Mouse (Mus musculus) kidney, postnatal 36 days (tissue): ENCODE data around the gene Tnfsf11.

ENCODE experiments used
- DNase-seq, 2 experiments: peaks; one replicate each; pipeline ENCODE4 v3.0.0; 2021 to 2022; ENCODE audit warnings: mixed read lengths in 2 of 2

Gene Tnfsf11

DNA sequence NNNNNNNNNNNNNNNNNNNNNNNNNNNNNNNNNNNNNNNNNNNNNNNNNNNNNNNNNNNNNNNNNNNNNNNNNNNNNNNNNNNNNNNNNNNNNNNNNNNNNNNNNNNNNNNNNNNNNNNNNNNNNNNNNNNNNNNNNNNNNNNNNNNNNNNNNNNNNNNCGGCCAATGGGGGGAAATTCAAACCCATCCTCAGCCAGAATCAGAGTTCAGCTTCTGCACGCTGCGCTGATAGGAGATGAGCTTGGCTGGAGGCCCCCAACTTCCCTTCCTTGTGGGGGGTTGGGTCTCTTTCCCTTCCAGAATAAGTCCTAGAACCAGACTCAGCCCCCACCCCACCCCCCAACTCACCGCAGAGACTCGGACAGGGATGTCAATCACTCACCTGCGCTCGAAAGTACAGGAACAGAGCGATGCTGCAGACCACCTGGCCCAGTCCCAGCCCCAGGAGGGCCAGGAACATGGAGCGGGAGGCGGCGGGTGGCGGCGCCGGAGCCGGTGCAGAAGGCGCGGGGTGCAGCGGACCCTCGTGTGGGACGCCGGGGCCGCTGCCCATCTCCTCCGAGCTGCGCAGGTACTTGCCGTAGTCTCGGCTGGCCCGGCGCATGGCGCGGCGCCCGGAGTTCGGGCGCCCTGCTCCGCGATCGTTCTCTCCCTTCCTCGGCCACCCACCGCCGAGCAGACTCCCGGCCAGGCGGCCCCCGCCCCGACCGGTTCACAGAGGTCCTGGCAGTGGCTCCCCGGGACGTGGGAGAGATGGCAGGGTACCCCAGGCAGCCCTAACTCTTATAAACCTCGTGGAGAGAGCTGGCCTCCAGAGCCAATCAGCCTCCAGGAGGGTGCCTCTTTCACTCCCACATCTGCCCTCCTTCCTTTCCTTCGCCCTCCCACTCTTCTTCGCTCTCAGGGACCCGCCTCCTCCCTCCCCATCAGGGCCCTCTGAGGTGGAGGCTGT is at the start of gene Tnfsf11:
Tnfsf11 (minus strand) TSS at position 758 of the 952 bp plus-strand sequence.
- peak in 1 of 2 experiments; percentile 13 for DNase-seq

DNA sequence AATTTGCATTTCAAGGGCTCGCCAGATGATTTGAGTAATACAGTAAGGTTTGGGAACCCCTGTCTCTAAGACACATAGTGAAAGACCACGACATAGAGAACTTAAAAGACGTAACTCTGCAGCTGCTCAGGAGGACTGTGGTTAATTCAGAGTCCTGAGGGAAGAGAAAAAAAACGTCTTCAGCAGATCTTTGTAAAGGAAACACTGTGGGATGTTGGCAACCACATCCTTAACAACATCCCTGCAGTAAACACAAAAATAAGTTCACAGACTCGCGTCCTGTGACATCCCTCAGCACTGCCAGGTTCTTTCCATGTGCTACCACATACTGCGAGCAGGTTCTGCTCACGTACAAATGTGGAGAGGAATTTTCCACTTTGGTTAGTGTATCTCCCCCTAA is 48.9 kb upstream of the Tnfsf11 start:
- no peak for DNase-seq

DNA sequence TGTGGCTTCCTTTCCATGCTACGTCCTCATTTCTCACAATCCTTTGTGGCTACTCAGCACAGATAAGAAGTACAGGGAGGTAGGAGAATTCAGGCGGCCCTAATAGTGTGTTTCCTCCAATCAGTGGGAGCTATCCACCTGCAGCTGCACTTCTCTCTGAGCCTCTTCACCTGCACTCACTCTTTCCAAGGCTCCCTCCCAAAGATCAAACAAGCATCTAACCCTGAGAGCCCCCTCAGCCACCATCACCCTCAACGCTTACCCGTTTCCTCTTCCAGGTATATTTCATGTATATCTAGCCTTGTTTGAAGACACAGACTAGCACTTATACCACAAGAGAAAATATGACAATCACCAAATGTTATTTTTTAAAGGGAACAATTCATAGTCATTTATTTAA is 47.5 kb upstream of the Tnfsf11 start:
- DNase-seq = no peak

- no peak for DNase-seq
Measured at GRCm38 (mm10) chr14:78352865-78353264, 45.0 kb upstream of the Tnfsf11 start.

- no peak for DNase-seq
Measured at GRCm38 (mm10) chr14:78351544-78351943, 43.7 kb upstream of the Tnfsf11 start.

DNA sequence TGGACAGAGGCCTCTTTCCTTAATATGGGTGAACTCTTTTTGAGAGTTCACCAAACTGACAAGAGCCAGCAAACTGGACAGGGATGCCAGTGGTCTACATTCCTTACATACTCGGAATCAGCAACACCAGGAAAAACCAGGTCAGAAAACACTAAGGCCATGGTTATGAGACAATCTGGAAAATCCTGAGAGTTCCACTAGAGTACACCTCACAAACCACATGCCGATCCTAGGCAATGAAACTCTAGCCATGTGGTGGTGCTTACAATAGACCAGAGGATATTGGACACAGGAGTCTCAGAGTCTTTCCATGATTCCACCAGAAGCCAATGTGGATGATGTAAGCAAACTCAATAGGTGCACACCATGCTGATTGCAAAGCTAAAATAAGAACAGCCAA is 39.9 kb upstream of the Tnfsf11 start:
- DNase-seq = no peak

DNA sequence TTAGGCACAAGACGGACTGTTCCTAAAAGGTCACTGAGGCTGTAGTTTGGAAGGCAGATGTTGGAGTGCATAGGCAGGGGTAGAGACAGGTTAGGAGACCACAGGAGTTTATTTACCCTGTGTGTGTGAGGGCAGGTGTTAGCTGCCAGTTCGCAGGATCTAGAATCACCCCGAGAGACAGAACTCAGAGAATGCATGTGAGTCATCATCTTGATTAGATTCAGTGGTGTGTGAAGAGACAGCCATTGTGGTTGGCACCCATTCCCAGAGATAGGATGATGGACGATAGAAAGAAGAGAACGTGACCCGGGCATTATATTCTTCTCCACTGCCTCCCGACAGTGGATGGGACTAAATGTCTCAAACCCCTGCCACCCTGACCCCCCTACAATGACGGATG is 35.2 kb upstream of the Tnfsf11 start:
- DNase-seq = no peak

DNA sequence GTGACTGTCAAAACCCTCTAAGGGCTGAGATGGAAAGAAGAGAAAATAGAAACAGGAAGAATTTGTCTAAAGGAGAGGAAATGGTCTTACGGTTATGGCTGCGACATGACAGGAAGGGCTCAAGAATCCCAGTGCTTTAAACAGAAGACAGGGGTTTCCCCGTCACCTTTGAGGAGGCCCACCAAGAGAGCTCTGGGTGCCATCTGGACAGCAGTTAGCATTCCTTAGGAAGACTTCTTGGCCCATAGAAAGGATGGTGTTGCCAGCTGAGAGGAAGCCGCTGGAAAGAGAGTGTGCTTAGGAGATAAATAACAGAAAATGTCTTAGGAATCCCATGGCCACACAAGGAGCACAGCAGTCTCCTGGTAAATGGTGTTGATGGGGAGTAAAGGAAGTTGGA is 34.3 kb upstream of the Tnfsf11 start:
- no peak for DNase-seq

GRCm38 (mm10) chr14:78333341-78333740 is 25.5 kb upstream of the Tnfsf11 start:
- peak; percentile 12 to 52 for DNase-seq

- no peak for DNase-seq
Measured at GRCm38 (mm10) chr14:78331368-78331767, 23.5 kb upstream of the Tnfsf11 start.

DNA sequence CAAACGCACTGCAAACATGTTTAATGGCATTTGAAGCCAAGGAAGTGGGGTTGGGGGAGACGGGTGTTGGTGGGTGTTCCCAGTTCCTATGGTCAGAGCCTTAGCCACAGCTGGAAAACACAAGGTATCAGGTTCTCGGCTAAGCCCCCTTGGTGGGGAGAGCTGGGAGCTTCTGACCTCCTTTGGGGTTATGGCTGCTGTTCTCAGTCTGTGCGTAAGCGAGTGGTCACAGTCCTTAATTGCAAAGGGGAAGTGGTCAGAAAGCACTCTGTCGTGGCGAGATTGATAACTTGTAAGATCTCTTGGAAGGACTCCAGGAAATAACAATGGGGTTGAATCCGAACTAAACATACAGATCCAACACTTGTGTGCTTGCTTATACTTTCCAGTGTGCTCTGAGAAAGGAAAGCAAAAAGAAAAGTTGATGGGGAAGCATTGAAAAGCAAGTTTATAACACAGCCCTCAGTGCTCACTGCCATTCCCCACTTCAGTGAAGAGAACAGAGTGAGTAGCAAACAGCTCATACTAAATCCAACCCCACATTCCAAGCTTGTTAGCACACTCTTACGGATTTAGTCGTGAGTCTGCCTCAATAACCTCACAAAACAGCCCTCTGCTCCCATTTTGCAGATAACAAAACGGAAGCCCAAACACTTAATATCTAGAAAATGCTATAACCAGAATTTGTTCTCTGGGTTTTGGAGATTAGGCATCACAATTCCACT is 22.9 kb upstream of the Tnfsf11 start:
- no peak for DNase-seq

GRCm38 (mm10) chr14:78329765-78330451 is 22.1 kb upstream of the Tnfsf11 start:
- DNase-seq = no peak

DNA sequence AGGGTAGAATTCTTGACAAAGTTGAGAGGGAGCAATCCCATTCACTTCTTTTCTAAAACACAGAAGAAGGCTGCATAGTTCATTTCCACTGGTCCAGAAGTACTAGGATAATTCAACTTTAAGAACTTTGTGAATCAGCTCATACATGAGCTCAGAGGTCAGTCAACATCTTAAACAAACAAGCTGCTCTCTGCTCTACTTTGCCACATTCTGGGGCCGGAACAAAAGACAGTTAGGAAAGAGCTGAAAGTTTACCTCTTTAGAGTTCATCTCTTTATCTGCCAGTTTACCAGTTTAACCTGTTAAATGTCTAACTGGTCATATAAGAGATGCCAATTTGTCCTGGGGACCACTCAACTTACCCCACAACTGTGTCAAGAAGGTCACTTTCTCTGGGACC is 15.5 kb upstream of the Tnfsf11 start:
- no peak for DNase-seq

- no peak for DNase-seq
Measured at GRCm38 (mm10) chr14:78322916-78323315, 15.1 kb upstream of the Tnfsf11 start.

DNA sequence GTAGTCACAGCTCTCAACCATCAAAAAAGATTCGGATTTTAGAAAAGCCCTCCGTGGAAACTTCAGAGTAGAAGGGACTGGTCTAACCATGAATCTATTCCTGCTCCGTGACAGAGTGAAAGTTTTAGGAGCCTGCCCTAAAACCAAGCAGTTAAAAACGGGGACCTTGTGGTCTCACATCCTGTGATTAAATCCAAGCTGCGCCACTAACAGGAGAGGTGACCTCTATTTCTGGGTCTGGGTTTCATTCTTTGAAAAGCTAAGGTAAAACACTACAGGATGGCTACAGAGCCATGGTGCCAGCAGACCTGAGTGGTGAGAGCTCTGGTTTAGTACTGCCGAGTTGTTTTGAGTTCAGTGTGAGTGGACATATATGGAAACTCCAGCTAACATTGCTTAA is 12.4 kb upstream of the Tnfsf11 start:
- no peak for DNase-seq

- no peak for DNase-seq
Measured at GRCm38 (mm10) chr14:78319580-78319979, 11.7 kb upstream of the Tnfsf11 start.

GRCm38 (mm10) chr14:78319000-78319399 is 11.2 kb upstream of the Tnfsf11 start:
- no peak for DNase-seq

- no peak for DNase-seq
Measured at GRCm38 (mm10) chr14:78317623-78318022, 9.8 kb upstream of the Tnfsf11 start.

DNA sequence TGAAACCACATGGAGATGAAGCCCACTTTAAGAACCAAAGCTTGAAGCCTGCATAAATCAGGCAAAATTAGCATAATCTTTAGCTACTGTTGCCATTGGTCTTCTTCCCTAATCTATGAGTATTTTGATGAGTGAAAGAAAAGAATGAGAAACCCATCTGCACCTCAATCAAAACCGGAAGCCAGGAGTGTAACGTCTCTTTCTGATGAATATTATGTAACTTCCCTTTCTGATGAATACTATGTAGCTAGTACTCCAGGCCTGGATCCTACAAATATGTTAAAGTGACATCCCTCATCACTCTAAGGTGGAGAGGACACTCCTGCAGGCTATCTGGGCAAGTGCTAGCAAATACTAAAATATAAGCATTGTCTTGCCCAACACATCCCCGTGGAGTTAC is 6.9 kb downstream of the Tnfsf11 start:
- DNase-seq = no peak

DNA sequence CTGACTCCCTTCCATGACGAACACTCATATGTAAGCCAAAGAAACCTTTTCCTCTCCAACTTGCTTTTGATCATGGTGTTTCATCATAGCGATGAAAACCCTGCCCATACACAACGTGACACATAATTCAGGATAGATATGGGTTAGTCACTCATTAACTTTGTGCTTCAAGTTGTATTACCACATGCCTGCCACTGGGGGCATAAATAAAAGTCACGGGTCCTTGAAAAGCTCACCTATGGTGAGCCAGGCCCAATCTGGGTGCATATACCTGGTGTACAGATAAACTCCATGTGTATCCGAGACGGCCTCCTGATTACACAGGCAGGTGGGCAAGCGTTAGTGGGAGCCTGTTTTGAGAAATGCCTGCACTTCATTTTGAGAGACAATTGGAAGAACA is 15.2 kb downstream of the Tnfsf11 start:
- DNase-seq = no peak

DNA sequence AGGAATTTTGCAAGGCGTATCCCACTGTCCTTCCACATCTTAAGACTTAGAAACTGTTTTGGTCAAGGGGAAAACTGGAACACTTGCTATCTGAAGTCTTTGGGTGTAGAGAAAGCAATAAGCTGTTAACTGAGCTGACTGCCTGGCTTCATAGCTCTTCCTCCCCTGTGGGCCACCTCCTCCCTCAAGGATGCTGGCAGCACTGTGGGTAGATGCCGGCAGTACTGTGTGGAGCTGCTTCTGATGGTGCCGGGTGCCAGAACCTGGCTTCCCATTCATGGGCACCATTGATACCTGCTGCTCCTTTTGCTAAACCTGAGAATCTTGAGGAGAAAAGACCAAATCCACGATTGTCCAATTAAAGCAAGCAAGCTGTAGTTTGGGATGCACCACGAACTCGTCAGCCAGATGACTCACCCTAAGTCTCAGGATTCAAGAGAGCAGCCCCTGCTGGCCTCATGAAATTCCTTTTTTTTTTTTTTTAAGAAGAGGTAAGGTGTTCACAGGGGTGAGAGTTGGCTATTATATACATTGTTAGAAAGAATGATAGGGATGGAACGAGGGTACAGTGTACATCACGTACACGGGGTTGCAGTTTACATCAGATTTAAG is 17.8 kb downstream of the Tnfsf11 start:
- no peak for DNase-seq

DNA sequence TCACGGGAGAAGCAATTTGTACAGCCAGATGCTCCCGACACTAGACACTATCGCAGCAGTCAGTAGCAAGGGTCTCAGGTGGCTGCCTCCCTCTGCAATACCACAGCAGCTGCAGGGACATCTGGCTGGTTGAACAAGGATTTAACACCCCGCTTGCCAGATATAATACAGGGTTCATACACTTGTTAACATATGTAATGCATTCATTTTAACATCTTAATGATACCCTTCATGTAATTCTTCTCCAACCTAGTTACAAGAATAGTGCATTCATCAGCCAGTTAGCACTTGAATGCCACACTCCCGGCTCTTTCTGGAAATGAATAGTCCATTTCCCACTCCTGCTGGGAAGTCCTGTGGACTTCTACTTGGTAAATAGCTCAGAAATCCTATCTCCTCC is 18.9 kb downstream of the Tnfsf11 start:
- DNase-seq = no peak
